Mouse (Mus musculus): ENCODE results near the gene Ptprcap. TPM values are rescaled to one million over a fixed set of nuclear protein-coding genes. Genes with fewer than 3 reads are reported as not detected.

Gene Ptprcap
- total RNA-seq, 2 experiments from 2014 or later: 2.0 to 2.2 TPM

- DNase-seq: no peak
These were observed 13.5 kb downstream of the Ptprcap start for GRCm38 (mm10) chr19:4166678-4167476.

DNA sequence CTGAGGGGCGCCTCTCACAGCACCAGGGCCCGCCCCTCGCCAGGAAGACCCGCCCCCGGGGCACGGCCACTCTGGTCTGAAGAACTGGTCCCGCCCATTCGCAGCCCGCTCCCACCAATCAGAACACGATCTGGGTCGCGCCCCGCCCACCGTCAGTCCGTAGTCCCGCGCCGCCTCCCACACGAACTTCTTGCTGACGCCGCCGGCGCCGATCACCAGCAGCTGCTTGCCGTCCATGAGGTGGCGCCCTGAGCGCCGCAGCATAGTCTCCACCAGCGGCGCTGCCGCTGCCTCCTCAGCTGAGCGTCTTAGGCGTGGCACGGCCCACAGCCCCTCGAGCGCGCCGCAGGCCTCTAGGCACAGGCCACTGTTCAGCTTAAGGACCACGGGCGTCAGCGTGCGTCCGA lies 16.0 kb downstream of the Ptprcap start:
- DNase-seq: peak; percentile 100

GRCm38 (mm10) chr19:4169810-4170209 lies 16.4 kb downstream of the Ptprcap start:
- no peak for DNase-seq

DNA sequence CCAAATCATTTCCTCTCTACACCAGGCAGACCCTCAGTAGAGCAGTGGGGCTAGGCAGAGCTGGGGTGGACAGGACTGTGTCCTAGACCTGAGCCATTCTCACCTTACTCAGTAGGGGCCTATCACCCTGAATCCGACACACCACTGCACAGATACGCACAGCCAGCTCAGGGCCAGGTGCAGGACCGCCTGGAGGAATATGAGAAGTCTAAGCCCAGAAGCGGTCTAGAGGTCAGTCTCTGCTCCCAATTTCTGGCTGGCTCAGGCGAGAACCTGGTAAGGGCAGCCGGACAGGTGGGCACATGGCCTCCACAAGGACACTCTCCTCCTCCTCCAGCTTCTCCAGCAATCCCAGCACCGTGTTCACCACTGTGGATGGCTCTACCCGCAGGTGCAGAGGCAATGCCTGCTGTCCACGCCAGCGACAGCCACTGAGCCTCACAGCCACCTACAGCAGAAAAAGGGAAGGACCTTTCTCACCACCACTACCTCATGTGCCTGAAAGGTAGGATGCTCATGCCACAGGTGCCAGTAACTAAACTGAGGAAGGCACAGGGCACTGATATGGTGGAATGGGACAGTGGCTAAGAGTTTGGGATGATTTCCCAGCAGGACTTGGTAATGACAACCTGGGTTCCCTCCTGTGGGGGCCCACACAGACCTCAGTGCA lies 17.5 kb downstream of the Ptprcap start:
- no peak for DNase-seq

DNA sequence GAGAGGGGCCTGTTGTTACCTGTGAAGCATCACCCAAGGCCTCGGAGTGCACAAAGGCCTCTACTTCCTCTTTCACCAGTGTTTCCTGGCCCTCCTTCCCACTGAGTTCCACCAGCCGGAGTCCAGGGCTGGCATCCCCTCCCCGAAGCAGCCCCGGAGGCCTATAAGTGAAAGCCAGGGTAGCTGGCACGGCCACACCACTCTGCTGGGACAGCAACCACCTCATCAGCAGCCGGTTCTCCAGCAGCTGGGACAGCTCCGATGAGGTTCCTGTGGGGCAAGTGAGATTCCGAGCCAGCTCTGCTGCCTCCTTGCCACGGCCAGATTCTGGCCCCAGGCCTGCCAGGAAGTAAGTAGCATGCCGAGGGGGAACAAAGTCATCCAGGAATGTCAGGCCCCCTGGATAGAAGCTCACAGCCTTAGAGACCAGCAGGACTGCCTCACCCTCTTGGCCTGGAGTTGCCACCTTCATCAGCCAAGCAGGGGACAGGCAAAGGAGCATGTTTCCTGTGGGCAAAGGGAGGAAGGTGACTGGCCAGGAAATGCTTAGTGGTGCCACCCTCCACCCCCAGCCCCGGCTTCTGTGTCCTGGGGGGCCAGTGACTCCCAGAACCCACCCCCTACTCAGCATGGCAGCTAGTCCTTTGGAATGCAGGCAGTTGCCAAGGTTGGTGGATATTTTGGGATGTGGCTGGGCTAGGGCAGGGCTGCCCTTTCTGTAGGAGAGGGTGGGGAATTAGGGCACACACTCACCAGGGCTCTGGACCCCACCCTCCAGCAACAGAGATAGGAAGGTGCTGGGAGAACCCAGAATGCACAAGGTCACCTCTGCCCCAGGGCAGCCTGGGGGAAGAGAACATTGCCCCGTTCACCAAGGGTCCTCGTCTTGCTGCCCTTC lies 18.2 kb downstream of the Ptprcap start:
- peak; percentile 69 for DNase-seq

DNA sequence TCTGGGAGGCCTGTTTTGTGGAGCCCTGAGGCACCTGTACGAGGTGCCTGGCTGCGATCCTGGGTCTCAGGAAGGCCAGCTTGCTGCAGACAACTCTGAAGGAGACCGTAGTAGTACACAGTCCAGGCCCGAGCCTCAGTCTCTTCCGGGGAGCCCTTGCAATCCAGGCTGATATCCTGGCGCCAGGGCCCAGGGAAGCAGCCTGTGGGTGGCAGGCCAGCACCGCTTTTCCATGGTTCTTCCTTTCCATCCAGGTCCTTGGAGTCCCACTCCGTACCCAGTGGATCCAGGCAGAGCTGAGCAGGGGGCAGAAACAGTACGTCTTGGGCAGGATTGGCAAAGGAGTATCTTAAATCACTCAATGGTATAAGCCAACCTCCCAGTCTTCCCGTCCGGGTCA lies 19.5 kb downstream of the Ptprcap start:
- no peak for DNase-seq

- DNase-seq: peak; percentile 76
These were observed 22.1 kb downstream of the Ptprcap start, which contains the start of gene Carns1 for GRCm38 (mm10) chr19:4175368-4175947. Gene Carns1 (minus strand): TSS chr19:4175479.

- no peak for DNase-seq
These were observed 27.0 kb downstream of the Ptprcap start for GRCm38 (mm10) chr19:4180411-4180810.

- peak; percentile 56 for DNase-seq
These were observed 28.5 kb downstream of the Ptprcap start for GRCm38 (mm10) chr19:4181892-4182291.

DNA sequence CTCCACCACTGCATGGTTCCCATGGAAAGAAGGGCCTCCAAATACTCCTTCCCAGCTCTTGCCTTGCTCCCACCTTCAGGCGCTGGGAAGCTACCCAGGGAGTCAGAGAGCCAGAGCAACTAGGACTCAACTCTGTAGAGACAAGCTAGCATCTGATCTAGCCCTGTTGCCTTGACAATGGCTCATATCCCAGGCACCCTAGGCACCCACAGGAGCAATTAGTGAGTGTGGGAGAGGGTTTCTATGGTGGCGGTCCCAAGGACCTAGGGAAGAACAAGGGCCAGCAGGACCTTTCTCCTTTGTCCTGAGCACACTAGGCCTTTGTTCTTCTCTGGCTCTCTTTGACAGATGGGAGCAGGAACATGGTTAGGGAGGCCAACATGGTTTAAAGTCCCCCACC lies 30.3 kb downstream of the Ptprcap start:
- DNase-seq: no peak

DNA sequence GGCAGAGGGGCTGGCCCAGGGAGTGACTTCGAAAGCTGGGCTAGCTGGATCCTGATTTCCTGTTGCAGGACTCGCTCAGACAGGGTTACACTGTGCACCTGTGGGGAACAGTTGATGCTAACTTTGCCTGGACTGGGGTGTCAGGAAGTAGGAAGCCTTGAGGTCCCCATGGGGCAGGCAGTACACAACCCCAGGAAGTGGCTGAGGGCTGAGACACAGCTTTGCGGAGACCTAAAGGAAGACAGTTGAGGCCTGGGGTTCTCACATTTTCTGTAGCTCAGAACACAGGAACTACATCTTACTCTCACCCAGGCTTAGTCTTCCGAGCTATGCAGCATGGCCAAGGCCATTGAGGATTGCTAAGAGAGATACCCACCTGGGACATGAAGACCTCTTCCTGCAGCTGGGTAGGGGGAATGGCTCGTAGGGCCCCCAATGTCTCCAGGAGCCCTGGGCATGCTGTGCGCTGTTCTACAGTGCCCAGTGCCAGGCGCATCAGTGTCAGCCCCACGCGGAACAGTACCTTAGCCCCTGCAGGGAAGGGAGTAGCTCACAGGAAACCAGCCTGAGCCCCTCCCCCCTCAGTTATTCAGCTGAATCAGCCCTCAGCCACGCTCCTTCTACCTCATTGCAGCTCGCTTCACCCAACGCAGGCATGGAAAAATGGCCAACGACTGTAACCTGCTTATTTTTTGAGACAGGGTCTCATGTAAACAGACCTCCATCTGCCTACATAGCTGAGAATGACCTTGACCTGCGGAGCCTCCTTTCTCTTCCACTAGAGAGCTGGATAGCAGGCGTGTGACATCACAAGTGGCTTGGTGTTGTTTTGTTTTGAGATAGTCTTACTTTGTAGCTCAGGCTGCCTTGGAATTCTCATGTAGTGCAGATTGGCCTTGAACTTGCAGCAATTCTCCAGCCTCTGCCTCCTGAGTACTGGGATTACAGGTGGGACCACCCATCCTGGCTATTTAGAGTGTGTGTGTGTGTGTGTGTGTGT lies 31.9 kb downstream of the Ptprcap start:
- peak; percentile 47 for DNase-seq

GRCm38 (mm10) chr19:4187303-4187702 lies 33.9 kb downstream of the Ptprcap start:
- no peak for DNase-seq

DNA sequence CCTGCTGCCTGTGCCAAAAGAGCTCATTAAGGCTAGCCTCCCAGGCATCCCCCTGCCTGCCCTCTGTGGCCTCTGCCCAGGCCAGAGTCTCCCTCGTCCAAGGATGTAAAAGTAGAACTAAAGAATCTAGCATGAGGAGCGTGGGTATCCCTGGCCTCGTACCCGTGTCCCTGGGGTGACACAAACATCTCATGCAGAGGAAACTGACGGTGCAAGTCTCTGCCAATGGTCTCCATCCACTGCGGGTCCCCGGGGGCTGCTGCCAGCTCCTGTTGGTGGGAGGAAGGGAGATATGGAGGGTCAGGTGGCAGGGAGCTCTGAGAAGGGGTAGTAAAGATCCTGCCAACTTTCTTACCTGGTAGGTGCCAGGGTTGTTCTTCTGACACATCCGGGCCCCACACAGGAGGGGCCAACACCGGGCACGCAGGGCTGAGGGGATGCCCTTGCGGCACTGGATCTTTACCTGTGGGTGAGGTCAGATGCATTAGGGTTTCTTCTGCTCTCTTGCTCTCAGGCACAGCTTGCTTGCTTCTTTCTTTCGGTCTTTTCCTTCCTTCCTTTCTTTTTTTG lies 35.7 kb downstream of the Ptprcap start:
- DNase-seq: no peak

GRCm38 (mm10) chr19:4190831-4191334 lies 37.5 kb downstream of the Ptprcap start, which contains the start of gene Tbc1d10c:
Gene Tbc1d10c (minus strand): TSS chr19:4191284.
- no peak for DNase-seq

DNA sequence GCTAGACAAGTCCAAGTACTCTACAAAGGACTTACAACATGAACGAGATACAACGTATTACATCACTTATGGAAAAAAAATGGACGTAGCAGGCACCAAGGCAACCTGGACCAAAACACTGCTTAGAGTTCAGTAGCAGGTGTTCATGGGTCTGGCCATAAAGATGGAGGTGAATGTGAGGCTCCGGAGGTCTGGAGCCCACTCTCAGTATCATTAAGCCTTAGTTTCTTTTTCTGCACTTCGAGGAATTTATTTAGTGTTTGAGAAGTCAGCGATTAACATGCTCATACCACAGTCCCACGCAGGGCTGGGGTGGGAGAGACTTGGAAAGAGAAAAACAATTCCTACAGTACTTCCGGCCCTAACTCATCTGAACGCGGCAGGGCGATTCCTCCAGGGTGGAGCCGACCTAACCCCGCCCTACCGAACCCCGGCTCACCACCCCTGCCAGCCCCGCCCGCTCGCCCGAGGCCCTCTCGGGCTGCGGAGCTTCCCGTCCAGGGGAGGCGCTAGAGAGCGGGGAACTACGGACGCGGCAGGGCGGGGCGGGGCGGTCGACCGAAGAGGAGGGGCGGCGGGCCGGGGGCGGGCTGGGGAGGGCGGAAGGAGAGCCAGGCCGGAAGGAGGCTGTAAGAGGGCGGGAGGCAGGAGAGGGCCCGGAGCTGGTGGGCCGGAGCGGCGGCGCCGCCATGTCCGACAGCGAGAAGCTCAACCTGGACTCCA lies 38.3 kb downstream of the Ptprcap start, which contains the start of gene Ppp1ca:
Gene Ppp1ca (plus strand): TSS at position 538 of the 723 bp plus-strand sequence.
- DNase-seq: peak; percentile 99

DNA sequence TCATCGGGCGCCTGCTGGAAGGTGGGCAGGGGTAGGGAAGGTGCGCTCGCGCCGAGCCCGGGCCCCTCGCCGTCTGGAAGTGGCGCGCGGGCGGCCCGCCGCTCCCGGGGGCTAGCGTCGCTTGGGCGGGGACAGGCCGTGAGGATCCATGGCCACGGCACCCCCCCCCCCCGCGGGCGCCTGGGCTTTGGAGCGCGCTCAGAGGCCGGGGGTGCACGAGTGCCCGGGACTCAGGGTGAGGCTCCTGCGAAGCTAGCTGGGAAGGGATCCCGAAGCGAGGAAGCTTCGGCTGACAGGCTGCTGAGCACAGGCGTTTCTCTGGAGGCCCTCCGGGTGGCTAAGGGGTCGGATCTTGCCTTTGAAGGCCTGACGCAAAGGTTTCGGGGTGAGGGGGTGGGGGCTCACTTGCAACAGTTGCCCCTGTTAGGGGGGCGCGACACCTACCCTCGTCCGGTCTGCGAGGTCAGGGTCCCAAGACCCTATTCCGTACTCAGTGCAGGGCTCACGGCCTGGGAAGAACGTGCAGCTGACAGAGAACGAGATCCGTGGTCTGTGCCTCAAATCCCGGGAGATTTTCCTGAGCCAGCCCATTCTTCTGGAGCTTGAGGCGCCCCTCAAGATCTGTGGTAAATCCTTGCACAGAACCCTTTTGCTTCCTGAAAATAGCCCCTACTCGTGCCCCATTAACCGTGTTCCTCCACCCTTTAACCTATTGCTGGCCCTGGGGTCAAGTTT lies 39.0 kb downstream of the Ptprcap start:
- no peak for DNase-seq

- DNase-seq: no peak
These were observed 39.7 kb downstream of the Ptprcap start for GRCm38 (mm10) chr19:4193129-4193528.

GRCm38 (mm10) chr19:4194021-4194724 lies 40.8 kb downstream of the Ptprcap start:
- DNase-seq: no peak

Data from heart, postnatal 4 days (tissue).